Mouse (Mus musculus) embryonic facial prominence, embryonic 15.5 days (tissue): Measurements from ENCODE around the gene Rpl10-ps3. TPM values are rescaled to one million over a fixed set of nuclear protein-coding genes. Genes with fewer than 3 reads are reported as not detected.

Experiments used
- ATAC-seq: fragments of 200-750 bp; cut with Nextera tagmentation; 2 replicates; pipeline ENCODE4 v1.8.0; 2017; ENCODE audit warnings: low read depth, moderate TSS enrichment; ENCODE audit not compliant: insufficient number of reproducible peaks, low FRiP score, low TSS enrichment
- H3K27ac ChIP-seq: fragments of 300-500 bp; sonication (generic); replicated peaks from 2 replicates; pipeline ENCODE4 v1.5.1; 2015; ENCODE audit warnings: mild to moderate bottlenecking, inconsistent platforms
- H3K27me3 ChIP-seq: fragments of 300-500 bp; sonication (generic); 2 replicates; pipeline ENCODE4 v1.6.1; 2015; ENCODE audit warnings: inconsistent platforms
- H3K36me3 ChIP-seq: fragments of 300-500 bp; sonication (generic); 2 replicates; pipeline ENCODE4 v1.6.1; 2015; ENCODE audit warnings: mild to moderate bottlenecking, inconsistent platforms
- H3K4me1 ChIP-seq: fragments of 300-500 bp; sonication (generic); 2 replicates; pipeline ENCODE4 v1.6.1; 2015; ENCODE audit warnings: inconsistent platforms
- H3K4me2 ChIP-seq: fragments of 300-500 bp; sonication (generic); replicated peaks from 2 replicates; pipeline ENCODE4 v1.6.1; 2015; ENCODE audit warnings: mild to moderate bottlenecking, inconsistent platforms
- H3K4me3 ChIP-seq: fragments of 300-500 bp; sonication (generic); replicated peaks from 2 replicates; pipeline ENCODE4 v1.5.1; 2015; ENCODE audit warnings: mild to moderate bottlenecking, inconsistent platforms
- H3K9ac ChIP-seq: fragments of 300-500 bp; sonication (generic); 2 replicates; pipeline ENCODE4 v1.6.1; 2015; ENCODE audit warnings: inconsistent platforms
- H3K9me3 ChIP-seq: fragments of 300-500 bp; sonication (generic); replicated peaks from 2 replicates; pipeline ENCODE4 v1.6.1; 2016; ENCODE audit warnings: inconsistent platforms
- WGBS: fragments of 180-500 bp; shearing (Covaris S2); methylation state at CpG from one replicate; pipeline ENCODE4 v1.1.7; 2015; 5-methylcytosine and 5-hydroxymethylcytosine counted together
- polyA plus RNA-seq: library from polyadenylated mRNA; unstranded; fragments of >200 nt; fragmentation: Nextera tagmentation; extraction: Ambion mirVana; gene quantifications from 2 replicates; pipeline ENCODE4 v1.2.1, GENCODE M21; 2015

The Rpl10-ps3 gene
- polyA plus RNA-seq, 1 experiment from 2014 or later, result 306 TPM

GRCm38 (mm10) chr9:50305666-50306402 is 38.9 kb downstream of the Rpl10-ps3 start:
- Histone ChIP-seq H3K9ac (no peak overlapping the region), H3K27me3 (no peaks in the 10 kb centered on the region), H3K9me3 (no peaks in the 10 kb centered on the region), H3K4me1 (no peaks in the 10 kb centered on the region), H3K27ac (no peak overlapping the region), H3K4me2 (no peak overlapping the region), H3K36me3 (no peaks in the 10 kb centered on the region), H3K4me3 (no peak overlapping the region)
- no peak for ATAC-seq
- 55% methylated on average over 10 of the region's 10 CpGs for WGBS

- no peak overlapping the region for H3K4me2 ChIP-seq
- no peak overlapping the region for H3K4me3 ChIP-seq
- ATAC-seq, result no peak
- no peaks in the 10 kb centered on the region for H3K9me3 ChIP-seq
- no peaks in the 10 kb centered on the region for H3K36me3 ChIP-seq
- 41% methylated on average over 2 of the region's 2 CpGs for WGBS
- H3K27ac ChIP-seq, result no peak overlapping the region
- H3K27me3 ChIP-seq, result no peaks in the 10 kb centered on the region
- no peak overlapping the region for H3K9ac ChIP-seq
- H3K4me1 ChIP-seq, result no peaks in the 10 kb centered on the region
Observed at GRCm38 (mm10) chr9:50305046-50305445, 39.7 kb downstream of the Rpl10-ps3 start.

DNA sequence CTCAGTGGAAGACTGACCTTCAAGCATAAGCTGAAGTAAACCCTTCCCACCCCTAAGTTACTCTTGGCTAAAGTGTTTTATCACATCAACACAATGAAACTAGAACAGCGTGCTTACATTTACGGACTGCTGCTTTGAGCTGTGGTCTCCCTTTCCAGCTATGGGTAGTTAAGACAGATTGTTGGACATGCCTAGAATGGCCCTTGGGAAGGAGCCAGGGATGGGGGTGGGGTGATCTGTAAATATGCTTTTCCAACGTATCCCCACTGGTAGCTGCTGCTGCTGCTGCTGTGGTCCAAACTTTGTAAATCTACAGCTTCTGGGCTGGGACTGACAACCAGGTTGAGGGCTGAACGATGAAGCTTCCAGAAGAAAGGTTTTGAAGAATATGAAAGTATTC is 40.8 kb downstream of the Rpl10-ps3 start:
- 70% methylated on average over 4 of the region's 4 CpGs for WGBS
- no peak overlapping the region for H3K4me2 ChIP-seq
- no peak overlapping the region for H3K4me3 ChIP-seq
- H3K9me3 ChIP-seq, result no peaks in the 10 kb centered on the region
- no peak overlapping the region for H3K9ac ChIP-seq
- H3K4me1 ChIP-seq, result no peaks in the 10 kb centered on the region
- no peak for ATAC-seq
- no peaks in the 10 kb centered on the region for H3K27me3 ChIP-seq
- H3K36me3 ChIP-seq, result no peaks in the 10 kb centered on the region
- H3K27ac ChIP-seq, result no peak overlapping the region

- no peak overlapping the region for H3K9ac ChIP-seq
- H3K4me2 ChIP-seq, result no peak overlapping the region
- no peak overlapping the region for H3K27ac ChIP-seq
- no peaks in the 10 kb centered on the region for H3K27me3 ChIP-seq
- H3K4me3 ChIP-seq, result no peak overlapping the region
- 0 out of 2 replicates have a peak, but pooled peaks cover 3% of the 10 kb centered on the region for H3K4me1 ChIP-seq
- H3K36me3 ChIP-seq, result no peaks in the 10 kb centered on the region
- no peaks in the 10 kb centered on the region for H3K9me3 ChIP-seq
- no peak for ATAC-seq
Observed at GRCm38 (mm10) chr9:50301722-50302121, 43.0 kb downstream of the Rpl10-ps3 start.

GRCm38 (mm10) chr9:50298389-50298788 is 46.4 kb downstream of the Rpl10-ps3 start:
- Histone ChIP-seq H3K9ac (no peak overlapping the region), H3K9me3 (no peaks in the 10 kb centered on the region), H3K4me2 (no peak overlapping the region), H3K4me3 (no peak overlapping the region), H3K4me1 (0 out of 2 replicates have a peak, but pooled peaks cover 3% of the 10 kb centered on the region), H3K27ac (no peak overlapping the region), H3K27me3 (no peaks in the 10 kb centered on the region), H3K36me3 (no peaks in the 10 kb centered on the region)
- no peak for ATAC-seq
- 35% methylated on average over 2 of the region's 2 CpGs for WGBS

Other genes starting within 250 kb of the Rpl10-ps3 start
- 11.7 and 15.6 TPM in 2 replicates for gene Plet1, start 149.6 kb upstream of the Rpl10-ps3 start, polyA plus RNA-seq
- 68.0 and 75.7 TPM in 2 replicates for gene Pts, start 183.8 kb upstream of the Rpl10-ps3 start, polyA plus RNA-seq
- 6.5 and 7.9 TPM in 2 replicates for gene Il18, start 209.9 kb upstream of the Rpl10-ps3 start, polyA plus RNA-seq
- 0.08 and 0.52 TPM in 2 replicates for gene Bco2, start 210.2 kb upstream of the Rpl10-ps3 start, polyA plus RNA-seq
- gene Tex12, start 216.4 kb upstream of the Rpl10-ps3 start, polyA plus RNA-seq, result not detected in 2 replicates